Mouse (Mus musculus) kidney, adult 2 months (tissue): ENCODE data around the gene Pgs1.

ENCODE experiments used
- CTCF ChIP-seq: fragments of 200-500 bp; conservative IDR thresholded peaks from 2 replicates; pipeline ENCODE4 v1.5.1; 2011; ENCODE audit warnings: low read depth, mild to moderate bottlenecking, control low read depth, low read length, moderate library complexity, mixed read lengths; ENCODE audit not compliant: insufficient read depth, insufficient read length
- POLR2A ChIP-seq: fragments of 200-500 bp; IDR thresholded peaks from one replicate; pipeline ENCODE4 v1.6.1; 2011; ENCODE audit warnings: low read depth, low read length, control low read depth

DNA sequence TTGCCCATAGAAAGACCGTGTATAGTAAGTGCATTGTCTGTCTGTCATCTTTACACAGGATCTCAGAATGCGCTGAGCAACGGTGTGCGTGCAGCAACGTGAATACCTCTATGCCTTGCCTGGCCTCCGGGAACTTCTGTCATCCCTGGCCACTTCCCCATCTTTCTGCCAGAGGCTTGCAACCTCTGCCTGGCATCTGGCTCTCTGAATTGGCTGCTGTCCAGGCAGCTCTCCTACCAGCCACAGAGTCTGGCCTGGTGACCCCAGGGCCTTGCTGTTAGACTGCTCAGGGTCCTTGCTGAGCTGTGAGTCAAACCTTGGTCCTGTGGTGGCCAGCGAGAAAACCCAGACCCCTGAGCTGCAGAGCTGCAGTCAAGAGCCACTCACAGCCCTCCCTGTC, 27.9 kb upstream of the Pgs1 start:
- TF ChIP-seq CTCF (no peak), POLR2A (no peak)
